Mouse (Mus musculus) bone marrow, adult 2 months (tissue): ENCODE data around the gene Pmepa1.

Source experiments
- CTCF ChIP-seq: fragments of 200-500 bp; IDR thresholded peaks from 2 replicates; pipeline ENCODE4 v1.5.1; 2011; ENCODE audit warnings: low read length, control low read depth; ENCODE audit not compliant: control insufficient read depth, insufficient read depth
- POLR2A ChIP-seq: fragments of 200-500 bp; IDR thresholded peaks from 2 replicates; pipeline ENCODE4 v1.6.1; 2011; ENCODE audit warnings: low read depth, mild to moderate bottlenecking, control low read depth, low read length, borderline replicate concordance; ENCODE audit not compliant: control insufficient read depth

- TF ChIP-seq CTCF (no peak), POLR2A (no peak)
Measured at GRCm38 (mm10) chr2:173245258-173245657, 31.1 kb downstream of the Pmepa1 start.
